Mouse (Mus musculus): ENCODE data around the gene Camta1. TPM values are rescaled to one million over a fixed set of nuclear protein-coding genes. Genes with fewer than 3 reads are reported as not detected.
A peak's percentile ranks its signal among the peaks of the same experiment; 100 is the strongest.

Camta1 gene
- polyA plus RNA-seq, 1 experiment = 26.3 TPM

DNA sequence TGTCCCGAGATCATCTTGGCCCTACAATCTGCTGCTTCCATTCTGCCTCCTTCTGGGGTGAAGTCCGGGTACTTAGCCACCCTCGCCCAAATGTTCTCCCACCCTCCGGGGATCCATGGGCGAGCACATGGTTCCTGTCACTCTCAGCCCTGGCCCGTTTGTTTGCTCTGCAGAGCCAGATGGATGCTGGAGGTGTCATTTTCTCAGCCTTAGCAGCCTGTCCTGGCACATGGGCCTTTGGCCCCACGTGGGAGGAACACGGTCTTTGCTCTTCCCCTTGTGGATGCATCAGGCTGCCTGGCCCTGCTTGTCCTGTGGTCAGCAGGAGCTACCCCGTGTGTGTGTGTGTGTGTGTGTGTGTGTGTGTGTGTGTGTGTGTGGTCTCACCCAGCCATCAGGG lies 560.3 kb downstream of the Camta1 start:
- TF ChIP-seq POLR2A (IDR thresholded peaks at IDR 0.05; ENCODE audit: borderline replicate concordance, low read depth, low read length) = no peak
- no peak for TF ChIP-seq CTCF (IDR thresholded peaks at IDR 0.05; ENCODE audit: low read depth, low read length)
- H3K4me1 ChIP-seq (ENCODE audit: control insufficient read depth, insufficient read depth, low read length) = no peaks in the 10 kb centered on the region
- no peak overlapping the region for H3K27ac ChIP-seq (ENCODE audit: insufficient read depth, low read depth, low read length)
- H3K4me3 ChIP-seq (ENCODE audit: insufficient read depth, low read length) = no peak overlapping the region

DNA sequence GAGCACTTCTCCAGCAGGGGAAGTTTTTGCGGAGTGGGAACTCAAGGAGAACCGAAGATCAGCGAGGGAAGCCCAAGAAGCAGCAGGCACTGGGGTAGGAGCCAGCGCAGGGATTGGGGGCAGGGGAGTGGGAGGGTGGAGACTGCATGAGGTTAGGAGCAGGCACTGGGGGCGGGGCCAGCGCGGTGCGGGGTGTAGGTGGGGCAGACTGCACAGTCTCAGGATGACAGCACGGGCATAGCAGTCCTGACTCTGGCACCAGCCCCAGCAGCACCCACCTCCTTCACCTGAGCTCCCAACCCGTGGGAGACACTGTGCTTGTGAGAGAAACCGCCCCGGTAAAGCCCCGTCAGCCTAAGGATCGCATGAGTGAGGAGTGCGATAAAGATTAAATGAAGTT lies 561.0 kb downstream of the Camta1 start:
- Histone ChIP-seq H3K4me3 (ENCODE audit: insufficient read depth, low read length) (no peak overlapping the region), H3K27ac (ENCODE audit: insufficient read depth, low read depth, low read length) (no peak overlapping the region), H3K4me1 (ENCODE audit: control insufficient read depth, insufficient read depth, low read length) (no peaks in the 10 kb centered on the region)
- TF ChIP-seq CTCF (IDR thresholded peaks at IDR 0.05; ENCODE audit: low read depth, low read length) (no peak), POLR2A (IDR thresholded peaks at IDR 0.05; ENCODE audit: borderline replicate concordance, low read depth, low read length) (no peak)

DNA sequence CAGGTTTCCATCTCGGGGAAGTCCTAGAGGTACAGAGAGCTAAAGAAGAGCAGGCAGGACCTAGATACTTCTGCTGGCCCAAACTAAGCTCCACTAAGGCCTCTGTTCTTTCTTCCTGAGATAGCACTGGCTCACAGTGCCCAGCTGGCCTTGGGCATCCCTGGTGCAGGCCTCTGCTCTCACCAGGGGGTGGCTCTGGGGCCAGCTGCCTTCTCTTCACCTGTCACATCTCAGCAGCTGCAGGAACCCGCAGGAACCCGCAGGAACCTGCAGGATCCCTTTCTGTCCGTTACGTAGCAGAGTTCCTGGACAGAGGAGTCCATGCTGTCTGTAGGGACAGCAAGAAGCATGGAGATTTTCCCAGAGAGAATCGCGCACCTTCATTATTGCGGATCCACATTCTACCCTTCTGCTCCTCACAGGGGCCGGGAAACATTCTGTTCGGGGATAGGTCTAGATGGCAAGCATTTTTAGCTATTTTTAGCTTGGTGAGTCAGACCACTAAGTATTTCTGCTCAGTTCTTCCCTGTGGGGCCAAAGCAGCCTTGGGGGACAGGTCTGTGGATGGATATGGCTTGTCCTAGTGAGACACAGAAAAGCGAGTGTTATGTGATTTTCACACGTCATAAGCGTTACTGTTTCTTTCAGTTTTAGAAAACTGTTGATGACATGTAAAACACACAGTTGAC lies 566.0 kb downstream of the Camta1 start:
- H3K4me3 ChIP-seq (ENCODE audit: insufficient read depth, low read length) = no peak overlapping the region
- no peaks in the 10 kb centered on the region for H3K4me1 ChIP-seq (ENCODE audit: control insufficient read depth, insufficient read depth, low read length)
- TF ChIP-seq CTCF (IDR thresholded peaks at IDR 0.05; ENCODE audit: low read depth, low read length) (no peak), POLR2A (IDR thresholded peaks at IDR 0.05; ENCODE audit: borderline replicate concordance, low read depth, low read length) (no peak)
- no peak overlapping the region for H3K27ac ChIP-seq (ENCODE audit: insufficient read depth, low read depth, low read length)

DNA sequence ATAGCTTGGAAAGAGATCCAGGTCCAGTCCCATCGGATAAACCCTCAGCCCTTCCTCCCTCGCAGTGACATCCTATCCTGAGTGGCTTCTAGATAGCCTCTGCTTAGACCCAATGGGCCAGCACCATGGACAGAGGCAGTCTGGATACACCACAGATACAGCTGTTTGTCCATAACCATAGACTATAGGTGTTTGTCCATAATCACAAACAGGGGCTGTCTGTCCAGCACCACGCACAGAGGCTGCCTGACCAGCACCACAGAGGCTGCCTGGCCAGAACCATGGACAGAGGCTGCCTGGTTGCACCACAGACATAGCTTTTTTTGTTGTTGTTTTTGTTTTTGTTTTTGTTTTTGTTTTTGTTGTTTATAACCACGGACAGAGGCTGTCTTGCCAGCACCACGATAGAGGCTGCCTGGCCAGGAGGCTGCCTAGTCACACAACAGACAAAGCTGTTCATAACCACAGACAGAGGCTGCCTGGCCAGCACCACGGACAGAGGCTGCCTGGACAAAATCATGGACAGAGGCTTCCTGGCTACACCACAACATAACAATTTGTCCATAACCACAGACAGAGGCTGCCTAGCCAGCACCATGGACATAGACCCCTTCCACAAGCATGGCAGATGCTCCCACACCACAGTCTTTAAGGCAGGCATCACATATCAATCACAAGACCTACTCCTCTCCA lies 572.6 kb downstream of the Camta1 start:
- no peak for TF ChIP-seq CTCF (IDR thresholded peaks at IDR 0.05; ENCODE audit: low read depth, low read length)
- Histone ChIP-seq H3K4me3 (ENCODE audit: insufficient read depth, low read length) (no peak overlapping the region), H3K4me1 (ENCODE audit: control insufficient read depth, insufficient read depth, low read length) (no peaks in the 10 kb centered on the region), H3K27ac (ENCODE audit: insufficient read depth, low read depth, low read length) (no peak overlapping the region)

DNA sequence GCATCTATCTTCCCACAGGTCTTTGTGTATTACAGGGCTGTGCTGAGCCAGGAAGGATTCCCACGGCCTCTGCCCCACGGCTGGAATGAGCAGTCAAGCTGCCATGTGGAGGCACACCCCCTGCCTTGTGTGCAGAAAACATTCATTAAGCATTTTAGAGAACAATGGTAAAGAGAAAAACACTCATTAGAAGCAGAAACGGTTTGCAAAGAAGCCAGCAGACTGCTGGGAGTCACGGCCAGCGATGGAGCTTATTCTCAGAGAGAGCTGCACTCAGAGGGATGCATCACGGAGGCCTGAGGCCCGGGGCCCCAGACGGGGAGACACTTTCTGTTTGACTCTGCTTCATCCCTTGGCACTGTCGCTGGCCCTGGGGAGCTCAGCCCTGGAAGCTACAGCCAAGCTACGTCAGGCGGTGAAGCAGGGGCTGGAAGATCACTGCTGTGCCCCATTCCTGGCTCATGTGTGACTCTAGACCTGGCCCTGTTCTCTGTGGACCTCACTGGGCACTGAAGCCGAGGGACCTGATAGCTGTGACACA lies 575.7 kb downstream of the Camta1 start:
- Histone ChIP-seq H3K27ac (ENCODE audit: insufficient read depth, low read depth, low read length) (no peak overlapping the region), H3K4me3 (ENCODE audit: insufficient read depth, low read length) (no peak overlapping the region), H3K4me1 (ENCODE audit: control insufficient read depth, insufficient read depth, low read length) (no peaks in the 10 kb centered on the region)
- TF ChIP-seq POLR2A (IDR thresholded peaks at IDR 0.05; ENCODE audit: borderline replicate concordance, low read depth, low read length) (no peak), CTCF (IDR thresholded peaks at IDR 0.05; ENCODE audit: low read depth, low read length) (no peak)

DNA sequence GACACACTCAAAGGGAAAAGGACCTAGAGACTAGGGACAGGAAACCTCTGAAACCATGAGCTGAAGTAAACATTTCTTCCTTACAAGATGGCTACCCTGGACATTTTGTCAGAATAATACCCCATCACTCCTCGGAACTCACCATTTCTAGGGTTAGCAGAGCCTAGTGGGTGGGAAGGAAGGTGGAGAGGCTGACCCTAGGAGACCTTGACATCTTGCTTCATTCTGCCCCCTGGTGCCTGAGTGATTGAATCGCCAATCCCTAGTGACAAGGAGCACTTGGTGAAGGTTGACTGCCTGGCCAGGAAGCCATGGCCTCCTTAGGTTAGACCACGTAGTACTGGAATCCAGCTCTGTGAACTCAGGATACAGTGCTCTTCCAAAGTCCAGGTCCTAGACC lies 576.2 kb downstream of the Camta1 start:
- no peak overlapping the region for H3K4me3 ChIP-seq (ENCODE audit: insufficient read depth, low read length)
- no peaks in the 10 kb centered on the region for H3K4me1 ChIP-seq (ENCODE audit: control insufficient read depth, insufficient read depth, low read length)
- no peak overlapping the region for H3K27ac ChIP-seq (ENCODE audit: insufficient read depth, low read depth, low read length)
- TF ChIP-seq CTCF (IDR thresholded peaks at IDR 0.05; ENCODE audit: low read depth, low read length) (no peak), POLR2A (IDR thresholded peaks at IDR 0.05; ENCODE audit: borderline replicate concordance, low read depth, low read length) (no peak)

DNA sequence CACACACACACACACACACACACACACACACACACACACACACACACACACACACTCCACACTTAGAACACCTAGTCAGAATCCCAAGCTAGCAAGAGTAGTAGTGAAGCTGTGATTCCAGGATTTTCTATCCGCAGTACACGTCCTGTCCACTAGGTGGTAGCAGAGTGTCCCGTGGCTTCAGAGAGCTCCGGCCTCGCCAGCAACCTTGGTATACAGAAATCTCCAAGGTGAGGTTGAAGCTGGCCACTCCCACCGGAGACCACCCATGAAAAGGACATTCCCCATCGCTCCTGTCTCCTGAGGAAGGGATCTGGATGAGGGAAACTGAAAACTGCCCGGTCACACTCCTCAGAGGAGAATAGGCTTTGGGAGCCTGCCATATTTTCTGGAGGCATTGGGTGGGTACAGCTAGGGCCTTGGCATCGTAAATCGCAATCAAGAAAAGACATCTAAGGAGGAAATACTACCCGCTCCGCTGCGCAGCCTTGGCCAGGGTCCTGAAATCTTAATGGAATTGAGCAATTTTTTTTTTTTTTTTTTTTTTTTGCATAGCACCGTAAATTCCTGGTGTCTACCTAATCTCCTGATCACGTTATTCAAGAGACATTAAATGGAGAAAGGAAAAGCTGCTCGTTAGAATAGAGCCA lies 578.5 kb downstream of the Camta1 start:
- Histone ChIP-seq H3K4me3 (ENCODE audit: insufficient read depth, low read length) (no peak overlapping the region), H3K27ac (ENCODE audit: insufficient read depth, low read depth, low read length) (no peak overlapping the region), H3K4me1 (ENCODE audit: control insufficient read depth, insufficient read depth, low read length) (no peaks in the 10 kb centered on the region)
- TF ChIP-seq POLR2A (IDR thresholded peaks at IDR 0.05; ENCODE audit: borderline replicate concordance, low read depth, low read length) = no peak
- peak; percentile 40; the same call in 1 of the 2 replicates for TF ChIP-seq CTCF (IDR thresholded peaks at IDR 0.05; ENCODE audit: low read depth, low read length)

DNA sequence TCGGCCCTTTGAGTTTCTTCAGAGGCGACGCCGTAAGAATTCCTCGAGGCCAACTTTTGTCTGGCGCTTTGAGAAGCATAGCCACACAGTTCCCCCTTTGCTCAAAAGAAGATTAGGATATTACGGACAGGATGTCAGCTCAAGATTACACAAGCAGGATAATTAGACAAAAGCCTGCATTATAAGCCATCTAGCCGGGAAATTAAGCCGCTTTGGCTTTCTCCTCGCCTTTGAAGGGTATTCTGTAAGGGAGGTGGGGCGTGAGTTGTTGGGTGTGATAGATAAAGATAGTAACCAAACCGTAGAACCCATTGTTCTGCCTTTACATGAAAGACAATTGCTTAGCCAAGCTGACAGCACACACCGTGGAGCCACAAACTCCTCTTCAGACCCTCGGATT lies 579.6 kb downstream of the Camta1 start:
- no peak overlapping the region for H3K27ac ChIP-seq (ENCODE audit: insufficient read depth, low read depth, low read length)
- no peaks in the 10 kb centered on the region for H3K4me1 ChIP-seq (ENCODE audit: control insufficient read depth, insufficient read depth, low read length)
- H3K4me3 ChIP-seq (ENCODE audit: insufficient read depth, low read length) = no peak overlapping the region
- TF ChIP-seq CTCF (IDR thresholded peaks at IDR 0.05; ENCODE audit: low read depth, low read length) (no peak), POLR2A (IDR thresholded peaks at IDR 0.05; ENCODE audit: borderline replicate concordance, low read depth, low read length) (no peak)

DNA sequence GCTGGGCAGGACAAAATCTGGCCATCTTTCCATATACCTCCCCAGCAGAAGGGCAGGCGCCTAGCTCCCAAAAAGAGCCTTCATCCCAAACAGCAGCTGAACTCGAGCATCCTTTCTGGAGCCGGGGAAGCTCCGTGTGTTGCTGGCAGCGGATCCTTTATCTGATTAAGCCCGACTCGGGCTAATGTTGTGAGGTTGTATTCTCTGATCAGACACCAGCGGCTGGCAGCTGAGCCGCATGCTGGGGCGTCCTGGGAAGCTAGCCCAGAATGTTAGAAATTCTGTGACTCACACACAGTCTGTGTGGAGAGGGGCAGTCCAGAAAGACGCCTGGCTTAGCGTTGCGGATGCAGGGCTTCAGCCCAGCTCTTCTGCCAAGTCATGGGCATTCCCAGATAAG lies 586.4 kb downstream of the Camta1 start:
- Histone ChIP-seq H3K27ac (ENCODE audit: insufficient read depth, low read depth, low read length) (no peak overlapping the region), H3K4me1 (ENCODE audit: control insufficient read depth, insufficient read depth, low read length) (no peaks in the 10 kb centered on the region), H3K4me3 (ENCODE audit: insufficient read depth, low read length) (no peak overlapping the region)
- TF ChIP-seq CTCF (IDR thresholded peaks at IDR 0.05; ENCODE audit: low read depth, low read length) = no peak
- TF ChIP-seq POLR2A (IDR thresholded peaks at IDR 0.05; ENCODE audit: borderline replicate concordance, low read depth, low read length) = no peak

Data from bone marrow macrophage, adult 2 months (primary cell).